Mouse (Mus musculus) fibroblast of lung, adult 2 months (primary cell): ENCODE measurements around the gene Olfr1339.

Experiments used
- DNase-seq: peaks from one replicate; pipeline ENCODE4 v3.0.0-alpha.2; 2011; ENCODE audit warnings: low read depth

Olfr1339 gene

DNA sequence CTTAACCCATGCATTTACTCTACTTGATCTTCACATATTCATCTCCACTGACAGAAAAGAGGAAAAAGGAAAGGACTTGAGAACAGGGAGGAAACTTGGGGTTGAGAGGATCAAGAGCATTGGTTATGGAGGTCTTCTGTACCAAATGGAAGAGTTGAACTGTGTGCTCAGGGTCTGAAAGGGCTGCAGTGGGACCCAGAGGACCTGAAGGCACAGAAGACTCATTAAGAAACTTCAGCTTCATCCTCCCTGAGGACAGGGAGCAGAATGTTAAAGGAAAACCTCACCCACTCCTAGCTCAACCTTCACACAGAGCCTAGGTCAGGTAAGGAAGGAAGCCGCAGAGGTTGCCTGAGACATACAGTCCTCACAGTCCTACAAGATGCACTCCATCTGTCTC, at the start of gene Olfr1339:
Gene Olfr1339, plus strand, starts transcription at position 301 of the 400 bp plus-strand sequence.
- DNase-seq, result no peak

- DNase-seq, result no peak
These were observed 44.9 kb upstream of the Olfr1339 start for GRCm38 (mm10) chr4:118687086-118687485.

GRCm38 (mm10) chr4:118692412-118692973, 39.5 kb upstream of the Olfr1339 start, which contains the start of gene Olfr1342:
Olfr1342 (minus strand) TSS chr4:118692756.
- no peak for DNase-seq

- DNase-seq, result no peak
These were observed 38.2 kb upstream of the Olfr1339 start for GRCm38 (mm10) chr4:118693812-118694211.

GRCm38 (mm10) chr4:118703223-118703622, 28.8 kb upstream of the Olfr1339 start, which contains the start of gene Olfr1341:
Olfr1341 (plus strand) TSS chr4:118703523.
- DNase-seq, result no peak

GRCm38 (mm10) chr4:118708086-118708485, 23.9 kb upstream of the Olfr1339 start:
- DNase-seq, result no peak

DNA sequence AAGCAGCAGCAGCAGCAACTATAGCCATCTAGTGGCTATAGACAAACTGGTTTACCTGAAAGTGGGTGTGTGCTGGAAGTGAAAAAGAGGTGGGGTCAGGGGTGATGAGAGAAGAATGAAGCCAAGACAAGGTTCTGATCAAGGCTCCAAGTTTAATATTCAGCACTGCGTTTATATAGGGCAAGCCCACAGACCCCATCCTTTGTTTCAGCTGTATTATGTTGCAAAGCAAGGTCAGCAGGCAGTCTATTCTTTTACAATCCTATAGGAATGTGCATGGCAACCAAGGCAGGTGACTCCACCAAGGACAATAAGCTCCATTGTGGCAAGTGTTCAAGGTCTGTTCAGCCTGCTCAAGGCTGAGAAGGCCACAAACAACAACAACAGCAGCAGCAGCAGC, 20.3 kb upstream of the Olfr1339 start:
- DNase-seq, result no peak

- DNase-seq, result no peak
These were observed 12.1 kb upstream of the Olfr1339 start, which contains the start of gene Olfr1340 for GRCm38 (mm10) chr4:118719838-118720237. Olfr1340 (plus strand) TSS chr4:118720138.

- no peak for DNase-seq
These were observed 10.1 kb upstream of the Olfr1339 start for GRCm38 (mm10) chr4:118721742-118722483.

DNA sequence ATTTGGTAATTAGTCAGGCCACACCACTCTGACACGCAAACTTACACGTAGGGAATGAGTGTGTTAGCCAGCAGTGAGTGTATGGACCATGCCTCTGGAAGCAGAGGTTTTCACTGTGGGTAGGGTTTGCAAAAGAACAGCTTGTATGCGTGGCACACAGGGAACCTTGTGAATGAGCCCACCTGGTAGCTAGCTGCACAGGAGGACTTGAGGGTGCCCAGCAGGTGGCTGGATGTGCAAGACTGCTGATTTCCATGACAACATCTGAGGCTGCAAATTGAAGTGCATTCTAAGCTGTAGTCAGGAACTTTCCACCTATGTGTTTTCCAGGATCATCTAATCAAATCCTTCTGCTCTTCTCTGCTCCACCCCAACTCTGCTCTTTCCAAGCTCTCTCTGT, 7.6 kb downstream of the Olfr1339 start:
- no peak for DNase-seq

GRCm38 (mm10) chr4:118740988-118741698, 9.2 kb downstream of the Olfr1339 start:
- DNase-seq, result no peak

GRCm38 (mm10) chr4:118741881-118742280, 9.9 kb downstream of the Olfr1339 start:
- DNase-seq, result no peak

DNA sequence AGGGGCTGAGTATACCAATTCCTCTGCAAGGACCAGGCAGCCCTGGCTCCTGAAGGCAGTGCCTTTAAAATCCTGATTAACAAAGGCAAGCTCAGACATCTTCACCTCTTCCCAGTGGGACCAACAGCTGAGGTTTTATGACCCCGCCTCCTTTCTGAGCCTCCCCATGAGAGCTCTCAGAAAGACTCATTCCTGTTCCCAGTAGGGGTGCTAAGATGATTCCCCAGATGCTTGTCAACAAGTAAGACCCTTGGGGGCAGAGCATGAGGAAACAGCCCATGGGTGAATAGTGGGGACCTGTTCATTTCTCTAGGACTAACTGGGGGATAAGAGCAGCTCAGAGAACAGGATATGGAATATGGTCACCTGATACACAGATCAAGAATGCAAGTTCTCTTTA, 26.7 kb downstream of the Olfr1339 start, which contains the start of gene Olfr1338:
Gene Olfr1338, minus strand, starts transcription at position 101 of the 400 bp plus-strand sequence.
- DNase-seq, result no peak

DNA sequence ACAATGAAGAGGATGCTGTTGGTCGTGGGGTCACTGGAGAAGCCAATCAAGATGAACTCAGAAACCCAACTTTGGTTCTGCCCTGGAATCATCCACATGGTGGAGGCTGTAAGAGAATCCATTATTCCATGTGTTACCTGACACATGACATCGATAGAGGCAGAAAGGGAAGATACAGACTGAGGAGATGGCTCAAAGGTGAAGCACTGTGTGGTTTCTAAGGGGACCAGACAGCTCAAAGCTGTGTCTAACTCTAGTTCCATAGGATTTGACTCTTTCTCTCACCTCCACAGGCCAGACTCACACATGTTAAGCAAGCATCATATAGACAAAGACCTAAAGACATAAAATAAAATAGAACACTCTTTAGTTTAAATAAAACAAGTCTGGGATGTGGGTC, 50.5 kb downstream of the Olfr1339 start, which contains the start of gene Olfr1337:
Gene Olfr1337, minus strand, starts transcription at position 101 of the 400 bp plus-strand sequence.
- DNase-seq, result no peak
